Mouse (Mus musculus) bone marrow macrophage, adult 2 months (primary cell): ENCODE measurements around the gene Mnat1.

Source experiments
- CTCF ChIP-seq: IDR thresholded peaks from 2 replicates; pipeline ENCODE4 v1.5.1; 2012; ENCODE audit warnings: low read depth, mild to moderate bottlenecking, low read length, moderate library complexity
- POLR2A ChIP-seq: IDR thresholded peaks from 2 replicates; pipeline ENCODE4 v1.6.1; 2012; ENCODE audit warnings: mild to moderate bottlenecking, low read depth, low read length, borderline replicate concordance

DNA sequence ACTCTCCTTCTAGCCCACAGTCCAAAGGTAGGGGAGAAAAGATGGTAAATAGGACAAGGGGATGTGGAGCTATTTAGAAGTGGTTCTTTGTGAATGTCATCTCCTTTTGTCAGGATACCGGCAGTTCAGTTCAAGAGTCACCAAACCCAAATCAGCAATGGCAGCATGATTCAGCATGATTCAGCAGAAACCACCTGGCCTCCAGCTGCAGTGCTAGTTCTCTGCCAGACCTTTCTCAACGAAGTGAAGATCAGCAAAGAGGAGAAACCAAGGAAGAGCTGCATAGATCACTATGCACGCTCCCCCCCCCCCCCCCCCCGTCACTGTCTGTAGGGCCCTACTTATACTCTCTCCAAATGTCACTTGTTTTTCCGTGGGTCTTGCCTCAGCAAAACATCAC is 34.6 kb upstream of the Mnat1 start:
- no peak for TF ChIP-seq CTCF
- no peak for TF ChIP-seq POLR2A
